Mouse (Mus musculus) B cell, adult 67 days (primary cell): Measurements from ENCODE around the gene Cpxm2. TPM values are rescaled to one million over a fixed set of nuclear protein-coding genes. Genes with fewer than 3 reads are reported as not detected.

ENCODE experiments used
- total RNA-seq, 2 experiments: library from RNA; stranded (reverse); gene quantifications; 4 replicates each; pipeline ENCODE4 v1.2.4; 2023

Gene Cpxm2
- total RNA-seq, result not detected

GRCm38 (mm10) chr7:132154368-132154961 is at the start of gene Cpxm2:
Cpxm2 (minus strand) TSS chr7:132154739.

Other genes starting within 250 kb of the Cpxm2 start
- not detected for gene Gpr26, start 188.3 kb downstream of the Cpxm2 start, total RNA-seq
- 100 to 1,000 TPM; 114 to 119 TPM for gene Chst15, start 162.5 kb upstream of the Cpxm2 start, total RNA-seq